Mouse (Mus musculus): Measurements from ENCODE around the gene Zfp764. TPM values are rescaled to one million over a fixed set of nuclear protein-coding genes. Genes with fewer than 3 reads are reported as not detected.
"Not testable (repeated sequence)": the region's sequence is repeated elsewhere in the genome, so short reads cannot be mapped to it uniquely, and the experiment has no call there.

Zfp764 gene
- 7.6 and 8.0 TPM in 2 replicates for polyA plus RNA-seq (2015; fragmentation: Nextera tagmentation; extraction: Ambion mirVana)

GRCm38 (mm10) chr7:127406002-127406987 lies at the start of gene Zfp764:
Gene Zfp764 (minus strand): TSS chr7:127406822.
- H3K9me3 ChIP-seq (replicated peaks); H3K36me3 ChIP-seq; H3K27me3 ChIP-seq: not testable (repeated sequence)
- 5% methylated on average over 40 of the region's 40 CpGs for WGBS
- peak within 1 kb of the TSS; percentile 56 for H3K4me3 ChIP-seq (replicated peaks)
- peak within 1 kb of the TSS; percentile 73 for H3K27ac ChIP-seq
- ATAC-seq (replicated peaks; ENCODE audit: low FRiP score), result peak; percentile 86
- H3K4me2 ChIP-seq, result peak within 1 kb of the TSS; percentile 91
- peaks cover 12% of the 10 kb centered on the region for H3K4me1 ChIP-seq
- H3K9ac ChIP-seq, result peak within 1 kb of the TSS; percentile 63

GRCm38 (mm10) chr7:127454905-127455304 lies 48.3 kb upstream of the Zfp764 start:
- Histone ChIP-seq H3K4me1 (peaks cover 31% of the 10 kb centered on the region), H3K9ac (no peak overlapping the region), H3K4me3 (replicated peaks) (no peak overlapping the region), H3K27me3 (no peaks in the 10 kb centered on the region), H3K36me3 (peaks cover 63% of the 10 kb centered on the region), H3K4me2 (no peak overlapping the region), H3K27ac (no peak overlapping the region), H3K9me3 (replicated peaks) (peaks cover 9% of the 10 kb centered on the region; the same call in 1 of the 2 replicates)
- 88% methylated on average over 7 of the region's 7 CpGs for WGBS
- ATAC-seq (replicated peaks; ENCODE audit: low FRiP score), result no peak

- Histone ChIP-seq H3K9me3 (replicated peaks) (peaks cover 9% of the 10 kb centered on the region; the same call in 1 of the 2 replicates), H3K4me3 (replicated peaks) (no peak overlapping the region), H3K27ac (no peak overlapping the region), H3K27me3 (no peaks in the 10 kb centered on the region), H3K4me1 (peaks cover 38% of the 10 kb centered on the region), H3K9ac (no peak overlapping the region), H3K4me2 (no peak overlapping the region), H3K36me3 (peaks cover 52% of the 10 kb centered on the region)
- no peak for ATAC-seq (replicated peaks; ENCODE audit: low FRiP score)
- 92% methylated on average over 2 of the region's 2 CpGs for WGBS
These were observed 46.4 kb upstream of the Zfp764 start for GRCm38 (mm10) chr7:127453056-127453455.

GRCm38 (mm10) chr7:127449966-127450365 lies 43.3 kb upstream of the Zfp764 start:
- ATAC-seq (replicated peaks; ENCODE audit: low FRiP score), result no peak
- WGBS, result 73% methylated on average over 7 of the region's 7 CpGs
- Histone ChIP-seq H3K9me3 (replicated peaks) (no peaks in the 10 kb centered on the region), H3K27me3 (no peaks in the 10 kb centered on the region), H3K4me1 (peaks cover 44% of the 10 kb centered on the region), H3K36me3 (peaks cover 44% of the 10 kb centered on the region), H3K27ac (peak overlapping the region; percentile 71; the same call in 1 of the 2 replicates), H3K4me2 (peak overlapping the region; percentile 77), H3K4me3 (replicated peaks) (peak overlapping the region; percentile 77), H3K9ac (peak overlapping the region; percentile 55)

GRCm38 (mm10) chr7:127448521-127449300 lies 42.1 kb upstream of the Zfp764 start, which contains the start of gene Zfp689:
Gene Zfp689 (minus strand): TSS chr7:127449158.
- WGBS, result under 1% methylated on average over 54 of the region's 54 CpGs
- peak; percentile 91 for ATAC-seq (replicated peaks; ENCODE audit: low FRiP score)
- Histone ChIP-seq H3K27me3 (no peaks in the 10 kb centered on the region), H3K4me1 (peaks cover 44% of the 10 kb centered on the region), H3K9ac (peak within 1 kb of the TSS; percentile 91), H3K4me3 (replicated peaks) (peak within 1 kb of the TSS; percentile 77), H3K36me3 (peaks cover 51% of the 10 kb centered on the region), H3K9me3 (replicated peaks) (no peaks in the 10 kb centered on the region), H3K4me2 (peak within 1 kb of the TSS; percentile 77), H3K27ac (peak within 1 kb of the TSS; percentile 94)

GRCm38 (mm10) chr7:127443976-127444375 lies 37.4 kb upstream of the Zfp764 start:
- H3K36me3 ChIP-seq, result peaks cover 54% of the 10 kb centered on the region
- no peaks in the 10 kb centered on the region for H3K9me3 ChIP-seq (replicated peaks)
- H3K27ac ChIP-seq, result no peak overlapping the region
- no peak overlapping the region for H3K9ac ChIP-seq
- peaks cover 7% of the 10 kb centered on the region for H3K4me1 ChIP-seq
- H3K27me3 ChIP-seq, result no peaks in the 10 kb centered on the region
- H3K4me3 ChIP-seq (replicated peaks), result no peak overlapping the region
- no peak overlapping the region for H3K4me2 ChIP-seq
- ATAC-seq (replicated peaks; ENCODE audit: low FRiP score), result no peak
- WGBS, result 91% methylated on average over 20 of the region's 20 CpGs

- Histone ChIP-seq H3K4me3 (replicated peaks) (no peak overlapping the region), H3K36me3 (peaks cover 14% of the 10 kb centered on the region), H3K4me2 (no peak overlapping the region), H3K9me3 (replicated peaks) (peaks cover 10% of the 10 kb centered on the region), H3K9ac (no peak overlapping the region), H3K27ac (no peak overlapping the region), H3K4me1 (no peaks in the 10 kb centered on the region), H3K27me3 (0 out of 2 replicates have a peak, but pooled peaks cover 2% of the 10 kb centered on the region)
- 88% methylated on average over 3 of the region's 3 CpGs for WGBS
- ATAC-seq (replicated peaks; ENCODE audit: low FRiP score), result no peak
These were observed 31.1 kb upstream of the Zfp764 start for GRCm38 (mm10) chr7:127437724-127438123.

- Histone ChIP-seq H3K4me3 (replicated peaks) (no peak overlapping the region), H3K27me3 (0 out of 2 replicates have a peak, but pooled peaks cover 6% of the 10 kb centered on the region), H3K4me1 (no peaks in the 10 kb centered on the region), H3K4me2 (no peak overlapping the region), H3K9me3 (replicated peaks) (peaks cover 10% of the 10 kb centered on the region), H3K36me3 (no peaks in the 10 kb centered on the region), H3K9ac (no peak overlapping the region), H3K27ac (no peak overlapping the region)
- no peak for ATAC-seq (replicated peaks; ENCODE audit: low FRiP score)
- 88% methylated on average over 4 of the region's 4 CpGs for WGBS
These were observed 28.6 kb upstream of the Zfp764 start for GRCm38 (mm10) chr7:127435206-127435605.

GRCm38 (mm10) chr7:127426354-127426753 lies 19.7 kb upstream of the Zfp764 start:
- Histone ChIP-seq H3K9ac (no peak overlapping the region), H3K4me2 (no peak overlapping the region), H3K4me3 (replicated peaks) (no peak overlapping the region), H3K36me3 (no peaks in the 10 kb centered on the region), H3K27ac (no peak overlapping the region), H3K9me3 (replicated peaks) (no peaks in the 10 kb centered on the region), H3K4me1 (peaks cover 8% of the 10 kb centered on the region), H3K27me3 (peaks cover 14% of the 10 kb centered on the region)
- no peak for ATAC-seq (replicated peaks; ENCODE audit: low FRiP score)
- WGBS, result 68% methylated on average over 3 of the region's 3 CpGs

- Histone ChIP-seq H3K9me3 (replicated peaks) (no peaks in the 10 kb centered on the region), H3K27ac (no peak overlapping the region), H3K36me3 (no peaks in the 10 kb centered on the region), H3K4me3 (replicated peaks) (no peak overlapping the region), H3K9ac (no peak overlapping the region), H3K4me2 (no peak overlapping the region), H3K4me1 (peaks cover 12% of the 10 kb centered on the region), H3K27me3 (peaks cover 14% of the 10 kb centered on the region)
- no peak for ATAC-seq (replicated peaks; ENCODE audit: low FRiP score)
- WGBS, result 88% methylated on average over 2 of the region's 2 CpGs
These were observed 19.3 kb upstream of the Zfp764 start for GRCm38 (mm10) chr7:127425911-127426310.

GRCm38 (mm10) chr7:127425291-127425690 lies 18.7 kb upstream of the Zfp764 start:
- Histone ChIP-seq H3K36me3 (no peaks in the 10 kb centered on the region), H3K4me1 (peaks cover 16% of the 10 kb centered on the region), H3K27me3 (peaks cover 14% of the 10 kb centered on the region), H3K9me3 (replicated peaks) (no peaks in the 10 kb centered on the region), H3K27ac (no peak overlapping the region), H3K4me3 (replicated peaks) (no peak overlapping the region), H3K4me2 (no peak overlapping the region), H3K9ac (no peak overlapping the region)
- ATAC-seq (replicated peaks; ENCODE audit: low FRiP score), result no peak
- 91% methylated on average over 3 of the region's 3 CpGs for WGBS

All from kidney, embryonic 15.5 days (tissue).